ENCODE assay signal across 8 mouse cellular contexts in the genomic region with DNA sequence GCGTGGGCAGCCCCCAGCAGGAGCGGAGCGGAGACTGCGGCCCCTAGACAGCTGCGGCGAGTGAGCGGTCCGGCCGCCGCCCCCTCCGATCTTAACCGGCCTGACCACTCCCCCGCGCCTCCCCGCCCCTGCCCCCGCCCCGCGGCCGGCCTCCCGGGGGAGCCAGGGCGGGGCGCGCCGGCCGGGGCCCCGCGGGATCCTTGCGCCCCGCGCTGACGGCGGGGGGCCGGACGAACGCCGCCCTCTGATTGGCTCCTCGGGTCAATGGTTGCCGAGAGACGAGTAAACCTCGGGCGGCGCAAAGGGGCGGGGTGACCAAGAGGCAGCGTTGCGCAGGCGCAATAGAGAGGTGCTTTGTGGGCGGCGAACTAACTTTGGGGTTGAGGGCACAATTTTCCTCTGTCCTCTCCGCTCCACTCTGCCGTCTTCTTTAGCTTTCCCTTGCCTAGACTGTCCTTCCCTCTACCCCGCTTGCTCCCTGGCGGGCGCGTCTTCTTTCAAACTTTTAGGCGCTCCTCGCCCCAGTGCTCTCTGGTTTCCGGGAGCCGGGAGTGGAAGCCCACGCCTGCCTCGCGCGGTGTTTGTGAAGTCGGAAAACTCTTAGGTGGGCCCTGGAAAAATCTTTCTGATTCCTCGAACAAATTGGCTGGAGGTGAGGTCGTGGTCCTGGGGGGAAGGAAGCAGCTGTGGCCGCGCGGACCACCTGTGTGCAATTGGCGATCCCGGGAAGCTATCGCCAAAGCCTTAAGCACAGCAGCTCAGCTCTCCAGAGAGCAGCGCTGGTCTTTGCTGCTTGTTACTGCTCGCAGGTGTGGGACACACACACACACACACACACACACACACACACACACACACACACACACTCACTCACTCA. TPM values are rescaled to one million over a fixed set of nuclear protein-coding genes. Genes with fewer than 3 reads are reported as not detected.
A peak's percentile ranks its signal among the peaks of the same experiment; 100 is the strongest.
DNase-seq lines count a peak whose midpoint lies in the region; ATAC-seq lines count a peak whose summit lies in the region.

A gene (minus strand): TSS at position 192 of the 877 bp plus-strand sequence.

- no peaks in the 10 kb centered on the region for H3K9me3 ChIP-seq in forebrain, embryonic 10.5 days
- no peaks in the 10 kb centered on the region for H3K9me3 ChIP-seq in heart, embryonic 16.5 days (replicated peaks; ENCODE audit: control insufficient read depth, low read length)
- H3K9me3 ChIP-seq in liver, embryonic 15.5 days (replicated peaks): no peaks in the 10 kb centered on the region
- no peaks in the 10 kb centered on the region for H3K9me3 ChIP-seq in neural tube, embryonic 12.5 days

- H3K4me2 ChIP-seq in heart, embryonic 16.5 days (ENCODE audit: low read depth, low read length): peak within 1 kb of the TSS; percentile 100
- H3K4me2 ChIP-seq in liver, embryonic 15.5 days: peak within 1 kb of the TSS; percentile 88
- H3K4me2 ChIP-seq in neural tube, embryonic 12.5 days (replicated peaks): peak within 1 kb of the TSS; percentile 99

- peak within 1 kb of the TSS; percentile 78 for H3K9ac ChIP-seq in heart, embryonic 16.5 days (ENCODE audit: low read length)
- H3K9ac ChIP-seq in liver, embryonic 15.5 days: peak within 1 kb of the TSS; percentile 97
- peak within 1 kb of the TSS; percentile 55 for H3K9ac ChIP-seq in neural tube, embryonic 12.5 days

- H3K4me3 ChIP-seq in forebrain, embryonic 10.5 days: peak within 1 kb of the TSS; percentile 77
- peak within 1 kb of the TSS; percentile 81 for H3K4me3 ChIP-seq in heart, embryonic 16.5 days (ENCODE audit: low read length)
- H3K4me3 ChIP-seq in liver, embryonic 15.5 days (replicated peaks): peak within 1 kb of the TSS; percentile 96
- H3K4me3 ChIP-seq in neural tube, embryonic 12.5 days: peak within 1 kb of the TSS; percentile 62

- DNase-seq in c-Kit-positive CD71-negative TER-119-negative erythroid progenitor cells, embryonic 14.5 days (ENCODE audit: low read depth): peak; percentile 93
- peak; percentile 96 for DNase-seq in forebrain, embryonic 10.5 days (ENCODE audit: extremely low spot score, low spot score)
- peak; percentile 97 to 99 for DNase-seq in kidney, postnatal 36 days
- peak; percentile 54 for DNase-seq in telencephalon, adult 2 months (ENCODE audit: low read depth, low spot score)

- peaks cover 60% of the 10 kb centered on the region for H3K27me3 ChIP-seq in forebrain, embryonic 10.5 days (ENCODE audit: poor library complexity, severe bottlenecking)
- H3K27me3 ChIP-seq in heart, embryonic 16.5 days (ENCODE audit: control insufficient read depth, insufficient read depth, low read length): peaks cover 20% of the 10 kb centered on the region
- peaks cover 33% of the 10 kb centered on the region for H3K27me3 ChIP-seq in liver, embryonic 15.5 days
- peaks cover 38% of the 10 kb centered on the region for H3K27me3 ChIP-seq in neural tube, embryonic 12.5 days (replicated peaks)

- under 1% methylated on average over 62 of the region's 73 CpGs for WGBS in forebrain, embryonic 10.5 days
- WGBS in heart, embryonic 16.5 days: under 1% methylated on average over 66 of the region's 73 CpGs
- WGBS in liver, embryonic 15.5 days (ENCODE audit: insufficient replicate concordance): under 1% methylated on average over 73 of the region's 73 CpGs
- WGBS in neural tube, embryonic 12.5 days: under 1% methylated on average over 51 of the region's 73 CpGs

- H3K4me1 ChIP-seq in forebrain, embryonic 10.5 days: peaks cover 33% of the 10 kb centered on the region
- peaks cover 8% of the 10 kb centered on the region for H3K4me1 ChIP-seq in heart, embryonic 16.5 days (ENCODE audit: control insufficient read depth, insufficient read depth, low read length)
- peaks cover 51% of the 10 kb centered on the region for H3K4me1 ChIP-seq in liver, embryonic 15.5 days (replicated peaks)
- H3K4me1 ChIP-seq in neural tube, embryonic 12.5 days: peaks cover 15% of the 10 kb centered on the region; the same call in 1 of the 2 replicates

- peak; percentile 78 for ATAC-seq in CD4-positive, CD25-positive, alpha-beta regulatory T cell, adult 4 months
- ATAC-seq in heart, embryonic 16.5 days (replicated peaks; ENCODE audit: extremely low read depth, insufficient read depth, low FRiP score): peak; percentile 97
- ATAC-seq in liver, embryonic 15.5 days (ENCODE audit: insufficient read depth): peak; percentile 90
- ATAC-seq in neural tube, embryonic 12.5 days (ENCODE audit: low FRiP score, low read depth): peak; percentile 90

- no peaks in the 10 kb centered on the region for H3K36me3 ChIP-seq in forebrain, embryonic 10.5 days (replicated peaks)
- no peaks in the 10 kb centered on the region for H3K36me3 ChIP-seq in heart, embryonic 16.5 days (ENCODE audit: control insufficient read depth, insufficient read depth)
- no peaks in the 10 kb centered on the region for H3K36me3 ChIP-seq in liver, embryonic 15.5 days (replicated peaks)
- H3K36me3 ChIP-seq in neural tube, embryonic 12.5 days: no peaks in the 10 kb centered on the region

- H3K27ac ChIP-seq in forebrain, embryonic 10.5 days: peak within 1 kb of the TSS; percentile 88
- peak within 1 kb of the TSS; percentile 46 for H3K27ac ChIP-seq in heart, embryonic 16.5 days (ENCODE audit: low read length)
- H3K27ac ChIP-seq in liver, embryonic 15.5 days (replicated peaks): peak within 1 kb of the TSS; percentile 99
- no peak within 1 kb of the TSS for H3K27ac ChIP-seq in neural tube, embryonic 12.5 days

RNA-seq across cellular contexts. Expression of the gene that starts here (rescaled TPM):
- 10 to 100 TPM; 37.6 to 47.6 TPM for polyA plus RNA-seq in CD4-positive, CD25-positive, alpha-beta regulatory T cell, adult 4 months (2017; shearing (Covaris generic))
- 1.7 and 2.1 TPM in 2 replicates for polyA plus RNA-seq in forebrain, embryonic 10.5 days (2016; fragmentation: Nextera tagmentation; extraction: Ambion mirVana)
- 21.5 and 22.6 TPM in 2 replicates for polyA plus RNA-seq in heart, embryonic 16.5 days (2015; fragmentation: Nextera tagmentation; extraction: Ambion mirVana)
- polyA plus RNA-seq in liver, embryonic 15.5 days (2015; fragmentation: Nextera tagmentation; extraction: Ambion mirVana): 94.2 and 107 TPM in 2 replicates
- polyA plus RNA-seq in neural tube, embryonic 12.5 days (2016; fragmentation: Nextera tagmentation; extraction: Ambion mirVana): 4.1 and 5.7 TPM in 2 replicates
